Mouse (Mus musculus): ENCODE results near the gene Gbx2. TPM values are rescaled to one million over a fixed set of nuclear protein-coding genes. Genes with fewer than 3 reads are reported as not detected.

Gene Gbx2
- polyA plus RNA-seq, 1 experiment = 38.2 TPM

- TF ChIP-seq CTCF (IDR thresholded peaks at IDR 0.05; ENCODE audit: borderline replicate concordance, extremely low read depth, insufficient read depth, insufficient read length) (no peak), POLR2A (IDR thresholded peaks at IDR 0.05; ENCODE audit: borderline replicate concordance, extremely low read depth, insufficient read depth, insufficient read length, poor library complexity, severe bottlenecking) (no peak)
- DNase-seq (ENCODE audit: low read depth) = peak; percentile 73
Measured at GRCm38 (mm10) chr1:89962092-89962491, 31.1 kb upstream of the Gbx2 start.

DNA sequence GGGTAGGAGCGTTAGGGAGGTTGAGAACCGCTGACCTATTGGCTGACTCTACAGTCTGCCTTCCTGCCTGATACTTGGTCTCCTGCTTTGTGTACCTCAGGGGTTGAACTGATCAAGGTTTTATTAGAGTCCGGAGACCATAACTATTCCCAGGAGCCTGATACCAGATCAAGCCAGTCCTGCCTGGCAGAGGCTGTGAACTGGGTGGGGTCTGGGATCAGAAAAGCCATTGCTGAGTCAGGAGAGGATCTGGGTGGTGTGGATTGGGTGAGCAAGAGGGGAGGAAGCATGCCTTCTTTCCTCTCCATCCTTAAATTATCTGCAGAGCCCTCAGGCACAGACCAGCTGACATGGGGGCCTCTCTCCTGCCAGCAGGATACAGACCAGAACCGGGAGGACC is 28.4 kb upstream of the Gbx2 start:
- no peak for TF ChIP-seq POLR2A (IDR thresholded peaks at IDR 0.05; ENCODE audit: borderline replicate concordance, extremely low read depth, insufficient read depth, insufficient read length, poor library complexity, severe bottlenecking)
- no peak for TF ChIP-seq CTCF (IDR thresholded peaks at IDR 0.05; ENCODE audit: borderline replicate concordance, extremely low read depth, insufficient read depth, insufficient read length)
- DNase-seq (ENCODE audit: low read depth) = no peak

GRCm38 (mm10) chr1:89943202-89943601 is 12.2 kb upstream of the Gbx2 start:
- TF ChIP-seq POLR2A (IDR thresholded peaks at IDR 0.05; ENCODE audit: borderline replicate concordance, extremely low read depth, insufficient read depth, insufficient read length, poor library complexity, severe bottlenecking) (no peak), CTCF (IDR thresholded peaks at IDR 0.05; ENCODE audit: borderline replicate concordance, extremely low read depth, insufficient read depth, insufficient read length) (peak; percentile 95)
- DNase-seq (ENCODE audit: low read depth) = peak; percentile 86

GRCm38 (mm10) chr1:89942395-89942976 is 11.5 kb upstream of the Gbx2 start:
- TF ChIP-seq POLR2A (IDR thresholded peaks at IDR 0.05; ENCODE audit: borderline replicate concordance, extremely low read depth, insufficient read depth, insufficient read length, poor library complexity, severe bottlenecking) (no peak), CTCF (IDR thresholded peaks at IDR 0.05; ENCODE audit: borderline replicate concordance, extremely low read depth, insufficient read depth, insufficient read length) (no peak)
- DNase-seq (ENCODE audit: low read depth) = no peak

DNA sequence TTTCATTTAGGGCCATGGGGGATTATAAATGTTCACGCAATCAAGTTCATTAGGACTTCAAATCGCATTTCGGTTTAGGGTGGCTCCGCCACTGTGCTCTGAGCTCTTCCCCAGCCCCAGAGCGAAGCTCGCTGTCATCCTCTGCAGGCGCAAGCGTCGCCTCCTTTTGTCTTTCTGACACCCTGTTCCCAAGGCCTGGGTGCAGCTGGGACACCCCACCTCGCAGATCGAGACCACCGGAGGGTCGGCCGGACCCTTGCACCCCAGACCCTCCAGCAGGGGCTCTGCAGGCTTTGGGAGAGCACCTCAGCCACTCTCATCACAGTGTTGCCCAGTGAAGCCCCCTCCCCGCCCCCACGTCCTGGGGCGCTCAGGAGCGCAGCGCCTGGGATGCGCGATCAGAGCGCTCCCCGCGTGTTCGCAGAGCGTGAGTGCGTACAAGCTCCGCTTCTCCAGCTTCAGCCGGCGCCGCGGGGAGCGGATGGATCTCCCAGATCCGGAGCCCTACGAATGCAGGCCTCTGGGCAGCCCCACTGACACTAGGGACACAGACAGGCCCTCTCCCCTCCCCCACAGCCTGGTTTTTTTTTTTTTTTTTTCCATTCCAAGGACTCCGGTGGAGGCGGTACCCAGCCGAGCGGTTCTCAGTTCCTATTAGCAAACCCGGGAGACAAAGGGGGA is 10.9 kb upstream of the Gbx2 start:
- peak; percentile 75 for DNase-seq (ENCODE audit: low read depth)

GRCm38 (mm10) chr1:89940961-89941524 is 10.1 kb upstream of the Gbx2 start:
- no peak for DNase-seq (ENCODE audit: low read depth)
- no peak for TF ChIP-seq CTCF (IDR thresholded peaks at IDR 0.05; ENCODE audit: borderline replicate concordance, extremely low read depth, insufficient read depth, insufficient read length)
- TF ChIP-seq POLR2A (IDR thresholded peaks at IDR 0.05; ENCODE audit: borderline replicate concordance, extremely low read depth, insufficient read depth, insufficient read length, poor library complexity, severe bottlenecking) = no peak

More for the DNA sequence above, 10.9 kb upstream of the Gbx2 start:
- TF ChIP-seq CTCF (IDR thresholded peaks at IDR 0.05; ENCODE audit: borderline replicate concordance, extremely low read depth, insufficient read depth, insufficient read length) = no peak
- TF ChIP-seq POLR2A (IDR thresholded peaks at IDR 0.05; ENCODE audit: borderline replicate concordance, extremely low read depth, insufficient read depth, insufficient read length, poor library complexity, severe bottlenecking) = no peak

DNA sequence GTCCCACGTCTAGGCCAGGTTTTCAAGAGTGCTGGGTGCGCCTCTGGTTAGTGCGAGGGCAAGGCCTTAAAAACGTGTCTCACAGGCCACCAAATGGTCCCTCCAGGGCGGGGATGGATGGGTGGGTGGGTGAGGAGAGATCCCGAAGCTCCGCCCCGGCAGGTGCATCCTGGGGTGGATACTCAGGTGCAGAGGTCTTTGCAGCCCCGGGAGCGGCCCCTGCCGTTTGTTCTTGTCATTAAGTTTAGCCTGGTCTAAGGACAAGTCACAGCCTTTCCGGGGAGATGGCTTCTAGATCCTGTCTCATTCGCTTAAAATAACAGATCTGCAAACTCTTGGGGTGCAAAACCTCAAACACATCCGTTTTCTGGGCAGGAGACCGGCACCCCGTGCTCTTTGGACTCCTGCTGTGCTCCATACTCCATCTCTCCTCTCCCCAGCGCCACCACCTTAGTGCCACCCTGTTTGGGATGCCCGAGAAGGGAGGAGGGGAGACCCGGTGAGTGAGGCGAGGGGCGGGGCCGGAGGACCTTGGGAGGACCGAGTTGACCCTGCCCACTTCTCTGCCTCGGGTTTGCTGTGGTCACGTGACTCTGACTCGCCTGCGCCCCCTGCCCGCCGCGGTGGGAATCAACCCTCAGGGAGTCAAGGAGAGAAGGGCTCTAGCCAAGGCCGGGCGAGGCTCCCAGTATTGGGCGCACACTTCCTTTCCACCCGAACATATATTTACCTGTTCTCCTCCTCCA is 9.2 kb upstream of the Gbx2 start:
- peak; percentile 76 for DNase-seq (ENCODE audit: low read depth)
- no peak for TF ChIP-seq POLR2A (IDR thresholded peaks at IDR 0.05; ENCODE audit: borderline replicate concordance, extremely low read depth, insufficient read depth, insufficient read length, poor library complexity, severe bottlenecking)
- peak; percentile 76 for TF ChIP-seq CTCF (IDR thresholded peaks at IDR 0.05; ENCODE audit: borderline replicate concordance, extremely low read depth, insufficient read depth, insufficient read length)

DNA sequence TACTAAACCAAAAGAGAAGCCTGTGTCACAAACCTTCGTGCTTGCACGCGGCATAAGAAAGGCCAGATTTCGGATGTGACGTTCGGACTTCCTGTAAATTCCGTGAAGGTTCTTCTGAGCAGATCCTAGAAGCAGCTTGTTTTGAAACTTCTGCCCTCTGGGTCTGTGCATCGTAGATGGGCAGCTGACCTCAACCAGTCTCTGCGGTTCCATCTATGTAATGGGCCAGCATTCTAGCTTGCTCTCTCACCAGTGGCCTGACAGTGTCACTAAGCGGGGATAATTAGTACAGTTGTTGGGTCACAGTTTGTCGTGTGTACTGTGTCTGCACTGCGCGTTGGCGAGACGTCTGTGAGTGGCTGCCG is 8.6 kb upstream of the Gbx2 start:
- TF ChIP-seq CTCF (IDR thresholded peaks at IDR 0.05; ENCODE audit: borderline replicate concordance, extremely low read depth, insufficient read depth, insufficient read length) (no peak), POLR2A (IDR thresholded peaks at IDR 0.05; ENCODE audit: borderline replicate concordance, extremely low read depth, insufficient read depth, insufficient read length, poor library complexity, severe bottlenecking) (no peak)
- DNase-seq (ENCODE audit: low read depth) = no peak

DNA sequence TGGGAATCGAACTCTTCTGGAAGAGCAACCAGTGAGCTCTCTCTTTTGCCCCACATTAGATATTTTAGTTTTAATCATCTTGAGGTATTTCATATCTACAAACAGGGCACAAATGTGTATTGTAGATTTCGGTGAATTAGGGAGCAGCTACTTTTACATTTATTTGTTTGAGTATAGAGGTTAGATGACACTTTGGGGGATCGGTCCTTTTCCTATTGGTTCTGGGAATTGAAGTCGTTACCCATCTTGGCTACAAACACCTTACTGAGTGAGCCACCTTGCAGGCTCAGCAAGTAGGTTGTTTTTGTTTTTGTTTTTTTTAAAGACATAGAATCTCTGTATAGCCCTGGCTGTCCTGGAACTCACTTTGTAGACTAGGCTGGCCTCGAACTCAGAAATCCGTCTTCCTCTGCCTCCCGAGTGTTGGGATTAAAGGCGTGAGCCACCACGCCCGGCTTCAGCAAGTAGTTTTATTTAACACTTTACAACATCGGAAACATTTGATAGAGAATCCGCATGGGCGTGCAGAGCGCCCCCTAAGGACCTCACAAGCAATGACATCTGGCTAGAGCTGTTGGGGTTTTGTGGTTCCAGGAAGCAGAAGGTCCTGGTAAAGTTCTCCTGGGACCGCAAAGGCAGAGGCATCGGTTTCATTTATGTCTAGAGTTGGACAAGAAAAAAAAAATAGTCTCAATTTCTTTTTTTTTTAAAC is 8.1 kb upstream of the Gbx2 start:
- TF ChIP-seq POLR2A (IDR thresholded peaks at IDR 0.05; ENCODE audit: borderline replicate concordance, extremely low read depth, insufficient read depth, insufficient read length, poor library complexity, severe bottlenecking) (no peak), CTCF (IDR thresholded peaks at IDR 0.05; ENCODE audit: borderline replicate concordance, extremely low read depth, insufficient read depth, insufficient read length) (peak; percentile 61; the same call in 1 of the 2 replicates)
- no peak for DNase-seq (ENCODE audit: low read depth)

- TF ChIP-seq POLR2A (IDR thresholded peaks at IDR 0.05; ENCODE audit: borderline replicate concordance, extremely low read depth, insufficient read depth, insufficient read length, poor library complexity, severe bottlenecking) (no peak), CTCF (IDR thresholded peaks at IDR 0.05; ENCODE audit: borderline replicate concordance, extremely low read depth, insufficient read depth, insufficient read length) (no peak)
Measured at GRCm38 (mm10) chr1:89935493-89936348, 4.7 kb upstream of the Gbx2 start.

More at GRCm38 (mm10) chr1:89935493-89936348, 4.7 kb upstream of the Gbx2 start:
- no peak for DNase-seq (ENCODE audit: low read depth)
